8 mouse cellular contexts compared by ENCODE assay signal in genomic region chr1:91523759-91524158, GRCm38 (mm10). TPM values are rescaled to one million over a fixed set of nuclear protein-coding genes. Genes with fewer than 3 reads are reported as not detected.
A peak's percentile ranks its signal among the peaks of the same experiment; 100 is the strongest.
DNase-seq lines count a peak whose midpoint lies in the region; ATAC-seq and TF ChIP-seq lines count a peak whose summit lies in the region.

No protein-coding gene starts in this region.

- H3K27me3 ChIP-seq in limb, embryonic 13.5 days: no peaks in the 10 kb centered on the region
- H3K27me3 ChIP-seq in midbrain, embryonic 15.5 days (replicated peaks): no peaks in the 10 kb centered on the region
- no peaks in the 10 kb centered on the region for H3K27me3 ChIP-seq in stomach, postnatal 0 days (ENCODE audit: control insufficient read depth, insufficient read depth, low read length)

- peak; percentile 97 for TF ChIP-seq CTCF in stomach, postnatal 0 days (IDR thresholded peaks at IDR 0.05; ENCODE audit: low read depth)

- H3K36me3 ChIP-seq in limb, embryonic 13.5 days: peaks cover 73% of the 10 kb centered on the region
- peaks cover 19% of the 10 kb centered on the region for H3K36me3 ChIP-seq in midbrain, embryonic 15.5 days (replicated peaks)
- peaks cover 15% of the 10 kb centered on the region for H3K36me3 ChIP-seq in stomach, postnatal 0 days (ENCODE audit: control insufficient read depth, insufficient read depth, low read length)

- H3K4me1 ChIP-seq in limb, embryonic 13.5 days: no peaks in the 10 kb centered on the region
- no peaks in the 10 kb centered on the region for H3K4me1 ChIP-seq in midbrain, embryonic 15.5 days
- H3K4me1 ChIP-seq in stomach, postnatal 0 days (replicated peaks; ENCODE audit: control insufficient read depth, insufficient read depth): no peaks in the 10 kb centered on the region

- H3K4me2 ChIP-seq in limb, embryonic 13.5 days (replicated peaks): no peak overlapping the region
- H3K4me2 ChIP-seq in midbrain, embryonic 15.5 days: no peak overlapping the region
- no peak overlapping the region for H3K4me2 ChIP-seq in stomach, postnatal 0 days (replicated peaks; ENCODE audit: low read depth)

- no peaks in the 10 kb centered on the region for H3K9me3 ChIP-seq in limb, embryonic 13.5 days
- no peaks in the 10 kb centered on the region for H3K9me3 ChIP-seq in midbrain, embryonic 15.5 days
- H3K9me3 ChIP-seq in stomach, postnatal 0 days (ENCODE audit: control insufficient read depth, low read length): no peaks in the 10 kb centered on the region

- H3K27ac ChIP-seq in limb, embryonic 13.5 days: no peak overlapping the region
- no peak overlapping the region for H3K27ac ChIP-seq in midbrain, embryonic 15.5 days
- H3K27ac ChIP-seq in stomach, postnatal 0 days (replicated peaks): no peak overlapping the region

- intact Hi-C loops in gastrocnemius, postnatal 14 days (cut with DNase I; ENCODE audit: low total_unique reads): loop anchor here (5.0 kb wide), 1 partner anchor 234 kb away; no protein-coding TSS in a partner anchor

- no peak for TF ChIP-seq EP300 in stomach, postnatal 0 days (optimal IDR thresholded peaks at IDR 0.05)

- H3K4me3 ChIP-seq in limb, embryonic 13.5 days: no peak overlapping the region
- no peak overlapping the region for H3K4me3 ChIP-seq in midbrain, embryonic 15.5 days
- H3K4me3 ChIP-seq in stomach, postnatal 0 days (ENCODE audit: low read depth, low read length): no peak overlapping the region

- no peak overlapping the region for H3K9ac ChIP-seq in limb, embryonic 13.5 days
- no peak overlapping the region for H3K9ac ChIP-seq in midbrain, embryonic 15.5 days
- no peak overlapping the region for H3K9ac ChIP-seq in stomach, postnatal 0 days (ENCODE audit: low read length)

- DNase-seq in A20 (ENCODE audit: low read depth, low spot score) (peak; percentile 76), NIH3T3 (ENCODE audit: low read depth) (peak; percentile 82)
- DNase-seq in cerebellum, postnatal 36 days: peak; percentile 58 to 59
- DNase-seq in gastrocnemius, postnatal 14 days: peak; percentile 48
- peak; percentile 23 to 52 for DNase-seq in kidney, adult 8-10 months
- peak; percentile 60 for DNase-seq in stomach, postnatal 0 days (ENCODE audit: low spot score)

- 13% methylated on average over 10 of the region's 10 CpGs for WGBS in limb, embryonic 13.5 days
- 17% methylated on average over 10 of the region's 10 CpGs for WGBS in midbrain, embryonic 15.5 days
- 17% methylated on average over 10 of the region's 10 CpGs for WGBS in stomach, postnatal 0 days

- peak; percentile 78 for ATAC-seq in limb, embryonic 13.5 days (ENCODE audit: low FRiP score, low read depth)
- peak; percentile 71; the same call in 1 of the 2 replicates for ATAC-seq in midbrain, embryonic 15.5 days (replicated peaks)
- 0 out of 2 replicates have a peak, but pooled peaks have one; percentile 68 for ATAC-seq in stomach, postnatal 0 days (ENCODE audit: low FRiP score, low TSS enrichment)

RNA-seq across cellular contexts. Expression of gene Asb1, which starts 16.6 kb away (rescaled TPM):
- total RNA-seq in gastrocnemius, postnatal 14 days (2021): 10 to 100 TPM; 13.8 to 14.9 TPM
- 5.5 and 6.3 TPM in 2 replicates for polyA plus RNA-seq in limb, embryonic 13.5 days (2015; fragmentation: Nextera tagmentation; extraction: Ambion mirVana)
- 11.8 and 12.5 TPM in 2 replicates for polyA plus RNA-seq in midbrain, embryonic 15.5 days (2015; fragmentation: Nextera tagmentation; extraction: Ambion mirVana)
- 1.6 and 2.3 TPM in 2 replicates for polyA plus RNA-seq in stomach, postnatal 0 days (2015; fragmentation: Nextera tagmentation; extraction: Ambion mirVana)

RNA-seq across cellular contexts. Expression of gene Traf3ip1, which starts 29.3 kb away (rescaled TPM):
- 1 to 10 TPM; 3.2 to 3.3 TPM for total RNA-seq in gastrocnemius, postnatal 14 days (2021)
- 9.6 and 10.0 TPM in 2 replicates for polyA plus RNA-seq in limb, embryonic 13.5 days (2015; fragmentation: Nextera tagmentation; extraction: Ambion mirVana)
- 11.4 and 12.1 TPM in 2 replicates for polyA plus RNA-seq in midbrain, embryonic 15.5 days (2015; fragmentation: Nextera tagmentation; extraction: Ambion mirVana)
- 3.0 and 3.1 TPM in 2 replicates for polyA plus RNA-seq in stomach, postnatal 0 days (2015; fragmentation: Nextera tagmentation; extraction: Ambion mirVana)
